Mouse (Mus musculus) midbrain, embryonic 10.5 days (tissue): ENCODE measurements around the gene Mbnl2. TPM values are rescaled to one million over a fixed set of nuclear protein-coding genes. Genes with fewer than 3 reads are reported as not detected.

Experiments
- DNase-seq: peaks from one replicate; pipeline ENCODE4 v3.0.0-alpha.2; 2017; ENCODE audit warnings: low spot score
- H3K27ac ChIP-seq: fragments of 300-500 bp; sonication (generic); replicated peaks from 2 replicates; pipeline ENCODE4 v1.5.1; 2016; ENCODE audit warnings: mild to moderate bottlenecking
- H3K27me3 ChIP-seq: fragments of 300-500 bp; sonication (generic); 2 replicates; pipeline ENCODE4 v1.6.1; 2016; ENCODE audit warnings: low read depth, mild to moderate bottlenecking; ENCODE audit not compliant: poor library complexity, severe bottlenecking
- H3K36me3 ChIP-seq: fragments of 300-500 bp; sonication (generic); 2 replicates; pipeline ENCODE4 v1.6.1; 2016; ENCODE audit warnings: mild to moderate bottlenecking, moderate library complexity
- H3K4me1 ChIP-seq: fragments of 300-500 bp; sonication (generic); 2 replicates; pipeline ENCODE4 v1.6.1; 2016
- H3K4me3 ChIP-seq: fragments of 300-500 bp; sonication (generic); 2 replicates; pipeline ENCODE4 v1.5.1; 2016; ENCODE audit warnings: mild to moderate bottlenecking, moderate library complexity
- H3K9me3 ChIP-seq: fragments of 300-500 bp; sonication (generic); replicated peaks from 2 replicates; pipeline ENCODE4 v1.6.1; 2016; ENCODE audit warnings: mild to moderate bottlenecking
- WGBS: fragments of 180-500 bp; shearing (Covaris S2); methylation state at CpG from one replicate; pipeline ENCODE4 v1.1.7; 2016; 5-methylcytosine and 5-hydroxymethylcytosine counted together
- polyA plus RNA-seq: library from polyadenylated mRNA; unstranded; fragments of >200 nt; fragmentation: Nextera tagmentation; extraction: Ambion mirVana; gene quantifications from 2 replicates; pipeline ENCODE4 v1.2.1, GENCODE M21; 2016

The Mbnl2 gene
- polyA plus RNA-seq, 1 experiment from 2014 or later = 24.0 TPM

DNA sequence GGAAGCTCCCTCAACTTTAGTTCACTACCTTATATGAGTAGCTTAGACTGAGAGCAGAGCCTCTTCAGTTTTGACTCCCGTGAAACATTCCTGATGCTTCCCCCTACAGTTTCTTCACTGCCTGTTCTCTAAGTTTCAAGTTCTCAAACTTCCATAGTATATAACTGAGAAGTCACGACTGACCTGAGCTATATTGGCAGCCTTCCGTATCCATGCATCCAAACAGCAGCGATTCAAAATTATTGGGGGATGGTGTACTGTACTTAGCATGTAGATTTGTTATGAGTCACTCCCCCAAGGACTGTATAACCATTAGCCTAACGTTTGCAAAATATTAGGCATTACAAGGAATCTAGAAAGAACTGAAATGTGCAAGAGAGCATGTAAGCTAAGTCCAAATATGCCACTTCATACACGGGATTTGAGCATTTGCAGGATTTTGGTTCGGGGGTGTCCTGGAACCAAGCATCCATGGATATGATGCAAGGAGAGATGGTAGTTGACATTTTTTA, 200.8 kb downstream of the Mbnl2 start:
- H3K36me3 ChIP-seq = no peaks in the 10 kb centered on the region
- no peak overlapping the region for H3K27ac ChIP-seq
- H3K4me1 ChIP-seq = peaks cover 30% of the 10 kb centered on the region
- peak overlapping the region; percentile 74 for H3K4me3 ChIP-seq
- H3K27me3 ChIP-seq = no peaks in the 10 kb centered on the region
- no peak for DNase-seq
- H3K9me3 ChIP-seq = no peaks in the 10 kb centered on the region
- WGBS = 73% methylated on average over 7 of the region's 7 CpGs

DNA sequence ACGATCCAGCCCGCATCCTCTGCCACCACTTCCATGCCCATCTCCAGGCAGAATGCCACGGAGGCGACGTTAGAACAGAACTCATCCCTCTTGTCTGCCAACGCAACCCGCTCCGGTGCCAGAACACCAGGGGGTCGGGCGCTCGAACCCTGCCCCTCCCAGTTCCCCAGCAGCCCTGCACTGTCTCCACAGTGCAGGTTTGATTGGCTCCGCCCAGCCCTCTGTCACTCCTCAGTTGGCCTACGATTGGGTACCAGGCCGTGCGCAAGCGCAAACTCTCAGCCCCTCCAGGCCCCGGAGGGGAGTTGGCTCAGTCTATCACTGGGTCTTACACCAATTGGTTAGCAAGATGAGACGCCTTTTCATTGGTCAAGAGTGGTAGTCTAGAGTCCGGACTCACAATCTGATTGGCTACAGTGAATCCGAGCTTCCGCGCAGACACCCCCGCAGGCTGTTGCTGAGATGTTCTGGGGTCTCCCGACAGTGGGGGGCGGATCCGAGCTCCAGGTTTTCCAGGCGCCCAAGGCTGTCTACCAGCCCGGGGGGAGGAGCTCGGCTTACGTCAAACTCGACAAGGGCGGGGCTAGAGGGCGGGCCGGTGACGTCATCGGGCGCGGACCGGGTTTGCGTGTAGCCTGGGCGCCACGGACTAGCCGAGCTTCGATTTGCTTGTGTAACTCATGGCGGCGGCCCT, 202.0 kb downstream of the Mbnl2 start:
- DNase-seq = peak; percentile 99
- H3K4me3 ChIP-seq = peak overlapping the region; percentile 74
- peak overlapping the region; percentile 93 for H3K27ac ChIP-seq
- H3K9me3 ChIP-seq = 0 out of 2 replicates have a peak, but pooled peaks cover 3% of the 10 kb centered on the region
- H3K36me3 ChIP-seq = peaks cover 10% of the 10 kb centered on the region
- H3K4me1 ChIP-seq = peaks cover 30% of the 10 kb centered on the region
- H3K27me3 ChIP-seq = no peaks in the 10 kb centered on the region
- WGBS = under 1% methylated on average over 46 of the region's 46 CpGs

- Histone ChIP-seq H3K36me3 (peaks cover 14% of the 10 kb centered on the region), H3K9me3 (0 out of 2 replicates have a peak, but pooled peaks cover 4% of the 10 kb centered on the region)
- under 1% methylated on average over 72 of the region's 78 CpGs for WGBS
These were observed 202.6 kb downstream of the Mbnl2 start, which contains the start of gene Rap2a for GRCm38 (mm10) chr14:120477982-120478568. TSS of gene Rap2a (plus strand) at chr14:120478444.

DNA sequence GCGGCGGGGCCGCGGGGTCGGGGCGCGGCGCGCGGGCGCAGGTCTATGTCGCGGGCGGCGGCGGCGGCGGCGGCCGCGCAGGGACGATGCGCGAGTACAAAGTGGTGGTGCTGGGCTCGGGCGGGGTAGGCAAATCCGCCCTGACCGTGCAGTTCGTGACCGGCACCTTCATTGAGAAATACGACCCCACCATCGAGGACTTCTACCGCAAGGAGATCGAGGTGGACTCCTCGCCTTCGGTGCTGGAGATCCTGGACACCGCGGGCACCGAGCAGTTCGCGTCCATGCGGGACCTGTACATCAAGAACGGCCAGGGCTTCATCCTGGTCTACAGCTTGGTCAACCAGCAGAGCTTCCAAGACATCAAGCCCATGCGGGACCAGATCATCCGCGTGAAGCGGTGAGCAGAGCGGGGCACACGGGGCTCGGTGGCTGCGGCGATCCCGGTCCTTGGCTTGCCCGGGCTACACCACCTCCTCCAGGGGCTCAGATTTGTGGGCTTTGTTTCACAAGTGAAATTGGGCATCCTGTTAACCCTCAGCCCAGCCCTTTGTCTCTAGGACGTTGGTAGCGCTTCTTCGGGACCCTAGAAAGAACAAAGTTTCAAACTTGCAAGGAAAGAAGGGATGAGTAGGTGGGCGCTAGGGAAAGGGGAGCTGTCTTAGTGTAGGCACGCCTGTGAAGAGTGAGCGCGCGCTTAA, 203.3 kb downstream of the Mbnl2 start:
- Histone ChIP-seq H3K4me1 (peaks cover 32% of the 10 kb centered on the region), H3K9me3 (0 out of 2 replicates have a peak, but pooled peaks cover 4% of the 10 kb centered on the region), H3K4me3 (peak overlapping the region; percentile 74), H3K27me3 (no peaks in the 10 kb centered on the region), H3K27ac (peak overlapping the region; percentile 93), H3K36me3 (peaks cover 14% of the 10 kb centered on the region)
- DNase-seq = peak; percentile 69
- WGBS = under 1% methylated on average over 62 of the region's 62 CpGs

More at GRCm38 (mm10) chr14:120477982-120478568, 202.6 kb downstream of the Mbnl2 start, which contains the start of gene Rap2a:
- Histone ChIP-seq H3K4me1 (peaks cover 30% of the 10 kb centered on the region), H3K4me3 (peak within 1 kb of the TSS; percentile 74), H3K27me3 (no peaks in the 10 kb centered on the region), H3K27ac (peak within 1 kb of the TSS; percentile 93)
- peak; percentile 94 for DNase-seq

DNA sequence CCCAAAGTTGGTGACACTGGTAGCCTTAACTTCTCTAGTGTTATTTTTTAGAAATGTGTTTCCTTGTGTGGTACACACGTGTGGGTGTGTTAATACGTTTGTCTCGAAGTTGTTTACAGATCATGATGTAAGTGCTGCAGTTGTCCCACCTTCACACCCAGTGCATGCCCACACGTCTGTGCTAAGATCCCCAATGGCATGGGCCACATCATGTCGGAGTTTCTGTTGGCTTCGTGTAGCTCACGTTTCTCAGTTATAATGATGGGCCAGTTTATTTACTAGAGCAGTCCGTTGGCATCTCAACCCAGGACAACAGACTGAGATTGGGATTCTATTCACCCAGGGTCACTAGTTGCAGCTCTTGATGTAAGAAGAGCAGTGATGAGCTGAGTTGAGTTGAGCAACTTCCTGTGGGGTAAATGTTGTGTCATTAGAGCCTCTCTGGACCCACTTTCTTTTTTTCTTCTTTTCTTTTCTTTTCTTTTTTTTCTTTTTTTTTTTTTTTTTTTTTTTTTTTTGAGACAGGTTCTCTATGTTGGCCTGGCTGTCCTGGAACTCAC, 205.0 kb downstream of the Mbnl2 start:
- H3K9me3 ChIP-seq = 0 out of 2 replicates have a peak, but pooled peaks cover 4% of the 10 kb centered on the region
- H3K4me1 ChIP-seq = peaks cover 35% of the 10 kb centered on the region
- DNase-seq = no peak
- H3K27me3 ChIP-seq = no peaks in the 10 kb centered on the region
- peak overlapping the region; percentile 74; the same call in 1 of the 2 replicates for H3K4me3 ChIP-seq
- H3K27ac ChIP-seq = no peak overlapping the region
- peaks cover 14% of the 10 kb centered on the region for H3K36me3 ChIP-seq
- 83% methylated on average over 8 of the region's 8 CpGs for WGBS

DNA sequence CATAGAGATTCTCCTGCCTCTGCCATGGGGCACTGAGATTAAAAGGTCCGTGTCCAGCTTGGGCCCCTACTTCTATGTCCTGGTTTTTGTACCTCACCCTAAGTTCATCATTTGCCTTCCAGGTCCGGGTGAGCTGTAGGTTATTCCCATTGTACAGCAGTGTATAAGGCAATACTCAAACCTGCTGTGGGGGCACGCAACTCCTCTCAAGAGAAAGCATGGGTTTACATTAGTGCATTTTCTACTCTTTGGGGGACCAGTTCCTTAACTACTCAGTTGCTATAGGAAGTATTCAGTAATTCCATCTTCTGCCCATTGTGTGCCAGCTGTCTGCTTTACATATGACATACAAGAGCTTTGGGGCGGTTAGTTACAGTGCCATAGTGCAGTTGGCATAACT, 205.5 kb downstream of the Mbnl2 start:
- Histone ChIP-seq H3K27me3 (no peaks in the 10 kb centered on the region), H3K9me3 (0 out of 2 replicates have a peak, but pooled peaks cover 4% of the 10 kb centered on the region), H3K4me1 (peaks cover 35% of the 10 kb centered on the region), H3K36me3 (peaks cover 14% of the 10 kb centered on the region), H3K27ac (no peak overlapping the region), H3K4me3 (no peak overlapping the region)
- WGBS = 92% methylated on average over 4 of the region's 4 CpGs
- no peak for DNase-seq

Other genes starting within 250 kb of the Mbnl2 start
- gene Oxgr1, start 233.2 kb upstream of the Mbnl2 start, polyA plus RNA-seq = not detected in 2 replicates
- 7.8 and 11.3 TPM in 2 replicates for gene Rap2a, start 202.8 kb downstream of the Mbnl2 start, polyA plus RNA-seq